Mouse (Mus musculus) liver, embryonic 14.5 days (tissue): ENCODE results near the gene Grm2. TPM values are rescaled to one million over a fixed set of nuclear protein-coding genes. Genes with fewer than 3 reads are reported as not detected.

Experiments used
- ATAC-seq: fragments of 200-750 bp; cut with Nextera tagmentation; 2 replicates; pipeline ENCODE4 v1.8.0; 2017; ENCODE audit warnings: moderate number of reproducible peaks, mild to moderate bottlenecking, moderate library complexity; ENCODE audit not compliant: insufficient read depth
- DNase-seq, 3 experiments: peaks; one replicate each; pipeline ENCODE4 v3.0.0-alpha.2; 2012 to 2013; ENCODE audit warnings: low read depth in 3 of 3, low spot score in 3 of 3
- H3K27ac ChIP-seq: fragments of 300-500 bp; sonication (generic); 2 replicates; pipeline ENCODE4 v1.5.1; 2014; ENCODE audit warnings: moderate library complexity, mild to moderate bottlenecking, control low read depth, inconsistent platforms
- H3K27me3 ChIP-seq: fragments of 300-500 bp; sonication (generic); 2 replicates; pipeline ENCODE4 v1.6.1; 2014; ENCODE audit warnings: mild to moderate bottlenecking, low read length, moderate library complexity; ENCODE audit not compliant: control insufficient read depth, insufficient read depth
- H3K36me3 ChIP-seq: fragments of 300-500 bp; sonication (generic); replicated peaks from 2 replicates; pipeline ENCODE4 v1.6.1; 2014; ENCODE audit warnings: low read depth; ENCODE audit not compliant: control insufficient read depth, insufficient read depth
- H3K4me1 ChIP-seq, 2 experiments: fragments of 200-500 bp in 1 of 2; fragments of 300-500 bp in 1 of 2; sonication (generic) in 1 of 2; replicated peaks; 2 replicates each; pipeline ENCODE4 v1.6.1; 2012 to 2014; ENCODE audit warnings: antibody characterized with exemption in 1 of 2, inconsistent platforms in 1 of 2, low read length in 1 of 2; ENCODE audit not compliant: control insufficient read depth in 2 of 2, insufficient read depth in 2 of 2
- H3K4me2 ChIP-seq: fragments of 300-500 bp; sonication (generic); 2 replicates; pipeline ENCODE4 v1.6.1; 2014; ENCODE audit warnings: low read depth, mild to moderate bottlenecking, control low read depth, moderate library complexity
- H3K4me3 ChIP-seq, 2 experiments: fragments of 200-500 bp in 1 of 2; fragments of 300-500 bp in 1 of 2; sonication (generic) in 1 of 2; 2 replicates each; pipeline ENCODE4 v1.5.1; 2012 to 2014; ENCODE audit warnings: low read depth in 2 of 2, low read length in 2 of 2, mild to moderate bottlenecking in 2 of 2, control low read depth in 1 of 2, inconsistent platforms in 1 of 2, moderate library complexity in 1 of 2; ENCODE audit not compliant: insufficient read depth in 1 of 2
- H3K9ac ChIP-seq: fragments of 300-500 bp; sonication (generic); replicated peaks from 2 replicates; pipeline ENCODE4 v1.6.1; 2014; ENCODE audit warnings: mild to moderate bottlenecking, control low read depth, moderate library complexity
- H3K9me3 ChIP-seq: fragments of 300-500 bp; sonication (generic); 2 replicates; pipeline ENCODE4 v1.6.1; 2016; ENCODE audit warnings: low read length, mixed read lengths; ENCODE audit not compliant: control insufficient read depth
- CTCF ChIP-seq: IDR thresholded peaks from 2 replicates; pipeline ENCODE4 v1.5.1; 2016; ENCODE audit warnings: antibody characterized with exemption, low read depth, control low read depth
- EP300 ChIP-seq: IDR thresholded peaks from 2 replicates; pipeline ENCODE4 v1.6.1; 2016; ENCODE audit warnings: antibody characterized with exemption, low read depth
- WGBS: fragments of 180-500 bp; shearing (Covaris S2); extraction: QIAGEN DNeasy Blood & Tissue Kit; methylation state at CpG from one replicate; pipeline ENCODE4 v1.1.7; 2014; ENCODE audit not compliant: insufficient replicate concordance; 5-methylcytosine and 5-hydroxymethylcytosine counted together
- polyA plus RNA-seq, 2 experiments: library from polyadenylated mRNA; depleted of rRNA in 1 of 2; stranded (reverse) in 1 of 2; unstranded in 1 of 2; fragments of >200 nt; fragmentation: Nextera tagmentation in 1 of 2; extraction: Ambion mirVana in 1 of 2; gene quantifications; 2 replicates each; pipeline versions ENCODE4 v1.2.1 to v1.2.3; 2012 to 2014

The Grm2 gene
- polyA plus RNA-seq, 2 experiments = not detected

- Histone ChIP-seq H3K9me3 (no peaks in the 10 kb centered on the region), H3K4me2 (no peak overlapping the region), H3K9ac (no peak overlapping the region), H3K4me3 (no peak overlapping the region), H3K4me1 (no peaks in the 10 kb centered on the region), H3K27ac (no peak overlapping the region), H3K36me3 (no peaks in the 10 kb centered on the region), H3K27me3 (no peaks in the 10 kb centered on the region)
- DNase-seq = no peak
- no peak for ATAC-seq
- 68% methylated on average over 6 of the region's 6 CpGs for WGBS
- TF ChIP-seq CTCF (no peak), EP300 (no peak)
These were observed 9.0 kb upstream of the Grm2 start for GRCm38 (mm10) chr9:106664856-106665255.

DNA sequence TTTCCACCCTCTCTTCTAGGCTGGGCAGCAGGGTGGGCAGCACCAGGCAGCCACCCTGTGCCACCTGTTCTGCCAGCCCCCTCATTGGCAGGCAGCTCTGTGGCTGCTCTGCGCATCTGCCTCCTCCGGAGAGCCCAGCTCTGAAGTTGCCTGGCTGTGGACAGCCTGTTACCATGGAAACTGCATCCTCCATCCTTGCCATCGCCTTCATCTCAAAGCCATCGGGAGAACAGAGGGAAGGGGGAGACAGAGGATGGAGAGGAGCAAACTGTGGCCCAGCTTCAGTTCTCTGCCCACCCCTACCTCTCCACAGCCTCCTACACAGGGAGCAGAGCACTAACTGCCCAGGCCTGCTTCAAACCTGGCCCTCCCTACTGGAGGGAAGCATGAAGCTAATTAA lies 8.6 kb upstream of the Grm2 start:
- H3K27ac ChIP-seq = no peak overlapping the region
- TF ChIP-seq CTCF (no peak), EP300 (no peak)
- 73% methylated on average over 4 of the region's 4 CpGs for WGBS
- H3K9me3 ChIP-seq = no peaks in the 10 kb centered on the region
- no peak for DNase-seq
- no peak overlapping the region for H3K9ac ChIP-seq
- H3K4me1 ChIP-seq = no peaks in the 10 kb centered on the region
- no peak for ATAC-seq
- no peak overlapping the region for H3K4me3 ChIP-seq
- no peaks in the 10 kb centered on the region for H3K36me3 ChIP-seq
- H3K27me3 ChIP-seq = no peaks in the 10 kb centered on the region
- no peak overlapping the region for H3K4me2 ChIP-seq

GRCm38 (mm10) chr9:106663200-106663599 lies 7.3 kb upstream of the Grm2 start:
- Histone ChIP-seq H3K9me3 (no peaks in the 10 kb centered on the region), H3K36me3 (no peaks in the 10 kb centered on the region), H3K4me1 (no peaks in the 10 kb centered on the region), H3K9ac (no peak overlapping the region), H3K4me2 (no peak overlapping the region), H3K4me3 (no peak overlapping the region), H3K27me3 (no peaks in the 10 kb centered on the region), H3K27ac (no peak overlapping the region)
- WGBS = 60% methylated on average over 6 of the region's 6 CpGs
- ATAC-seq (no peak), DNase-seq (no peak)
- TF ChIP-seq CTCF (no peak), EP300 (no peak)

DNA sequence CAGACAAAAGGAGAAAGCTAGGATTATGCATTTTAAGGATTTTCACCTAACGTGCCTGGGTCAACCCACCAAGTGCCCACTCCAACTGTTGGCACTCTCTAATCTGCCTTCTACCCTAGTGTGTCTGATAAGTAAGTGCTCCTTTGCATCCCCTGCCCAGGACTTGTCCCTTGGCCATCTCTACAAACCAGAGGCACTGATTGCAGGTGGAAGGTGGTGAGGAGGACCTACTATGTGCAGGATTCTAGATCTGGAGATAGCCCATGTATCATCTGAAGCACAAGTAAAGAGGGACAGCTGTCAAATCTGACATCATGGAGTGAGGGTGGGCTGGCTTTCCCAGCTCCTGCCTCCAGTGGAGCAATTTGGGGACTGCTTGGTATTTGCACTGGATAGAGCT lies 4.1 kb upstream of the Grm2 start:
- no peaks in the 10 kb centered on the region for H3K36me3 ChIP-seq
- DNase-seq (no peak), ATAC-seq (no peak)
- H3K4me1 ChIP-seq = no peaks in the 10 kb centered on the region
- H3K9ac ChIP-seq = no peak overlapping the region
- WGBS = 55% methylated on average over 1 of the region's 1 CpGs
- TF ChIP-seq CTCF (no peak), EP300 (no peak)
- H3K27ac ChIP-seq = no peak overlapping the region
- H3K4me2 ChIP-seq = no peak overlapping the region
- H3K27me3 ChIP-seq = peaks cover 11% of the 10 kb centered on the region
- no peak overlapping the region for H3K4me3 ChIP-seq
- H3K9me3 ChIP-seq = no peaks in the 10 kb centered on the region

DNA sequence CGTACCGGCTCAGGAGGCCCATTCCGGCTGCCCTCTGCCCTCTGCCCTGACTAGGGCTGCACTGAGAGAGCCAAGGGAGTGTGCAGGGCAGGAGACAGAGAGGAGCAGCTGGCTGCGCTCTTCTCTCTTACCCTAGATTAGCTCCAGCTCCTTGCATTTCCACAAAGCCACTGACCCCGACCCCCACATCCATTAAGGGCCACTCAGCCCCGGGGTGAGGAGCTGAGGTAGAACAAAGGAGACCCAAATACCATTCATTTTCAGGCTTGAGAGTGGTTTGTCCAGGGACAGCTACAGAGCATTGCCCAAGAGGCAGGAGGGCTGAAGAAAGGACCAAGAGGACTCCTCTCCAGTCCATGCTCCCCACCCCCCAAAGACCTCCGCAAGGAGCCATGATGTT lies 3.6 kb upstream of the Grm2 start:
- Histone ChIP-seq H3K27me3 (peaks cover 11% of the 10 kb centered on the region), H3K4me2 (no peak overlapping the region), H3K27ac (no peak overlapping the region), H3K36me3 (no peaks in the 10 kb centered on the region), H3K4me3 (no peak overlapping the region), H3K4me1 (no peaks in the 10 kb centered on the region), H3K9ac (no peak overlapping the region), H3K9me3 (no peaks in the 10 kb centered on the region)
- WGBS = 79% methylated on average over 7 of the region's 7 CpGs
- ATAC-seq = no peak
- no peak for TF ChIP-seq EP300
- TF ChIP-seq CTCF = no peak
- no peak for DNase-seq

DNA sequence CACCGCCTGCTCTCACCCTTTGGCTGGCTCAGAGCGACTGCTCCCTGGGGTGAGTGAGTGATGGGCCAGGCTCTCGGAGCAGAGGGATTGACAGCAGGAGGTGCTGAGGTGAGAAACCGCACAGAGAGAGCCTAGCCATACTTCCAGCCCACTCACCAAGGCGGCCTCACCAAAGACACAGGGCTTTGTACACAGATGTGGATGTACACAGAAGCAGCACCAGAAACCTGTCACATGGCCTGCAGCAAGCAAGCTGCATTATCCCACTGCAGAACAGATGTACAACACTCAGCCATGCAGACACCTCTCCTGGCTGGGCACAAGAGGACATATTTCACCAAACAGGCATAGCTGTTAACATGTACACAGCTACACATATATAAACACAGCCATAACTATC lies 1.7 kb upstream of the Grm2 start:
- Histone ChIP-seq H3K4me1 (no peaks in the 10 kb centered on the region), H3K9me3 (no peaks in the 10 kb centered on the region), H3K27me3 (peaks cover 11% of the 10 kb centered on the region), H3K36me3 (no peaks in the 10 kb centered on the region), H3K4me2 (no peak overlapping the region), H3K9ac (no peak overlapping the region), H3K4me3 (no peak overlapping the region), H3K27ac (no peak overlapping the region)
- DNase-seq = no peak
- ATAC-seq = no peak
- WGBS = 36% methylated on average over 5 of the region's 5 CpGs
- no peak for TF ChIP-seq CTCF
- TF ChIP-seq EP300 = no peak
